Mouse (Mus musculus) left cerebral cortex, adult 9 months (tissue): ENCODE measurements around the gene Vps39.

Experiments used
- DNase-seq, 2 experiments: peaks; one replicate each; pipeline ENCODE4 v3.0.0; 2022; ENCODE audit warnings: low spot score in 2 of 2

Gene Vps39

DNA sequence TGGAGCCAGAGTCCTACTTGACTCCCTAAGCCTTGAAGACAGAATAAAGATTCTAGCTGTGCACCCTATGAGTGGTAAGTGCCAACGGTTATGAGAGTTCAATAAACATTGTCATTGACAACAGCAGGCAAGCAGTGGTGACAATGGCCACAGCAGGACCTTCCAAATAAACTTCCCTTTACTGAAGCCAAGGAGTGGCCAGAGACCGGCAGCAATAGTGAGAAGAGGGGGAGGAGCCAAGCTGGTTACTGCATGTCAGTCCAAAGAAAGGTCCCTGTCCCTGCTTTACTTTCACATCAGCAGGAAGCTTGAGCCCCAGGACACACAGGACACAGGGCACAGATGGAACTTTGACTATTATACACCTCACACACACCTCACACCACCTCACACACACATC, 56.8 kb downstream of the Vps39 start:
- DNase-seq, result no peak

DNA sequence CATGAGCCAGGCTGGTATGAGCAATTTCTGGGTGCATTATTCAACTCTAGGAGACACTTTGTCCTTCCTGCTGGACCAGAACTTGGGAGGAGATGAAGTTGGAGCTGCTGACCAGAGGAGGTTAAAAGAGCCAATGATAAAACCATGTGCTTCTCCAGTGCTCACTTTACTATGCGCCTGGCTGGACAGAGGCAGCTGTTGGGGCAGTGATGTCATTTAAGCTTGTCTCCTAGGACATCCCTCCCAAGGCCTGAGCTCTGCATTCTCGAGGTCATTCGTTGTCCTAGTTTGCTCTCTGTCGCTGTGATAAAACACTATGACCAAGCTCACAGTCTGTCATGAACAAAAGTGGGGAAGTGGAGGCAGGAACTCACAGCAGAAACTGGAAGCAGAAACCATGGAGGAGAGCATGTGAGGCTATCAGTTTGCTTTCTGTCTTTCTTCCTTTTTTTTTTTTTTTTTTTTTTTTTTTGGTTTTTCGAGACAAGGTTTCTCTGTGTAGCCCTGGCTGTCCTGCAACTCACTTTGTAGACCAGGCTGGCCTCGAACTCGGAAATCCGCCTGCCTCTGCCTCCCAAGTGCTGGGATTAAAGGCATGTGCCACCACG, 61.4 kb downstream of the Vps39 start:
- no peak for DNase-seq

DNA sequence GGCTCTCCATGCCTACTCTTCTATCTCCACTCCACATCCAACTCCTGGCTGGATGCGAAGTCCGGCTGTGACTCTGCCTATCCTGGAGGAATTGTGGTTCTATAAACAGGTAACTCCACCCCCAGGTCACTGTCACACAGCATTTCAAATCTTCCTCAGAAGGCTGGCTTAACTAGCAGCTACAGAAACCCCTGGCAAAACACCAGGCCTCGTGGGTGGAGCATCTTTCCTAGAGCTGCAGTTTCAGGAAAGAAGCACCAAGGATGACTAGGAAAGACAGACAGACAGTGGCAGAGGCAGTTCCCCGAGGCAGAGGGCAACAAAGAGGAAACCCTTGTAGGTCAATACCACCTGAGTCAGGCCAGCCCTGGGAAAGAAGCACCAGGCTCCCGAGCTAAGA, 63.9 kb downstream of the Vps39 start, which contains the start of gene Pla2g4d:
Gene Pla2g4d, minus strand, starts transcription at position 203 of the 400 bp plus-strand sequence.
- DNase-seq, result peak in 1 of 2 experiments; percentile 26

DNA sequence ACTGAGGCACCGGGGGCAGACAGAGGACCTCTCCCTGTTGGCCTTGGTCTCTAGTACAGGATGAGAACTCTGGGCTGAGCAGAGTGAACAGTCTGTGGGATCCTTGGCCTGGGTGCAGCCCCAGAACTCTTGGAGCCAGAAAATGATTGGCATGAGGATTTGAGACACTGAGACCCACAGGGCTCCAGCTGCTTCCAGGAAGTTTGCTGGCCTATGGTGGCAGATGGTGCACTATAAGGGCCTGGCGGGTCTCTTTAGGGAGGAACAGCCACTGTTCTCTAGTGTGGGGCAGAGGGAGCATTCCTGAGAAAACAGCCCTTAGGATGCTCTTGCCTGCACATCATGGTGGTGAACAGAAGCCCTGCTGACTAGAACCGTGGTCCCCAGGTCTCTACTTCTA, 64.5 kb downstream of the Vps39 start:
- no peak for DNase-seq

DNA sequence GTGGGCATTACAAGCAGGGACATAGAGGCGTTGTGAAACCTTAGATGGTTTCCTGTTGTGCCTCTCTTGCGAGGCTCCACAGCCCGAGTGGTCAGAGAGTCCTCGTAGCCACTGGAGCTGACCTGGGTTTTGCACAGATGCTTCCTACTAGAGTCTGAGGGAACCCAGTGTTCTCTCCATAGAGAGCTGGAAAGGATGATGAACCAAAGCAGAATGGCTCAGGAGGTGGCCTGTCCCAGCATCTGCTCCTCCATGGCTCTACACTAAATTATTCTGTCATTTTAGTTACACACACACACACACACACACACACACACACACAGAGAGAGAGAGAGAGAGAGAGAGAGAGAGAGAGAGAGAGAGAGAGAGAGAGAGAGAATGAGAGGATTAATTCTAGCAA, 67.3 kb downstream of the Vps39 start:
- no peak for DNase-seq

DNA sequence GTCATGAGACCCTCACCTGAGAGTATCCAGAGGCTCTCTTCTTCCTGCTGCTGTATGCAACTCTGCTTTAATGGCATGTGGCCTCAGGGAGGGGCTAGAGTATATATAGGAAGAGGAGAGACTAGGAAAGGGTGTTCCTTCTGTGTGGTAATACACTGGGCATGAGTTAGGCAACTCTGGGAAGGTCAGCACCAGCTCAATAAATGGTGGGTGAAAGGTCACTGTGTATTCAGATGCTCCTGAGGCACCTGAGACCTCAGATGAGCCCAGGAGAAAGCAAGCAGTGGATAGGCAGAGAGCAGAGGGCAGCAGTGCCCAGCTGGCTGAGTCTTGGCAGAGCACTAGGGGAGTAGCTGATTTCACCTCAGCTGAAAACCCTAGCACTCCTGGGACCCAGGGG, 68.2 kb downstream of the Vps39 start:
- DNase-seq, result no peak

DNA sequence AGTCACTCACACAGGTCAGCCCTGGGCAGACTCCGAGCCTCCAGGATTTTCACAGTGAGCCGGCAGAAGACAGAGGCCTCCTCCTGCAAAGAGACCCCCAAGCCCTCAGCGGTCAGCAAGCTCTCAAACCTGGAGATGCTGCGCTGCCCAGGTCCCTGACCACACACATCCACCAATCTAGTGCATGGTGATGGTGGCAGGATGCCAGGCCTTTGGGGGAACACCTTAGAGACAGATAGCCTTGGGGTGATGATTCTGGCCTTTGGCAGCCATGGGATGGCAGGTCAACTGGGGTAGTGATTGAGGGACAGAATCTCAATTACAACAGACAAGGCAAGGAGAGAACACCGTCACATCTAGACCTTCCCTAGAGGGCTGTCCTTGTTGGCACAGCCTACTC, 68.8 kb downstream of the Vps39 start:
- DNase-seq, result no peak

DNA sequence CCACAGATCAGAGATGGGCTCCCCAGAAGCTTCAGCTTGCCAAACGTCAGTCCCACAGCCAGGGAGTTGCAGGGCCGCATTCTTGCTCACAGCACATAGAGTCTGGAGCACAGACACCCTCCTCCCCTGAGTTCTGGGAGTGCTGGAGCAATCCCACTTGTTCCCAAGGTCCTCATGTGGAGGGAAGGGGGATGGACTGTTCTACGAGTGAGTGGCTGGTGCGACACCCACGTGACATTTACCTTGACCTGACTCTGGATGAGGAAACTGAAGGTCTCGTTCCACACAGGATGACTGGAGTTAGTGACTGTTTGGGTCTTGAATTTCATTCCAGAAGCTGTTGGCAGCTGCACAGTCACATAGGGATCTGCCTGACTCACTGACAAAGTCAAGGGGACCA, 69.4 kb downstream of the Vps39 start:
- DNase-seq, result no peak

DNA sequence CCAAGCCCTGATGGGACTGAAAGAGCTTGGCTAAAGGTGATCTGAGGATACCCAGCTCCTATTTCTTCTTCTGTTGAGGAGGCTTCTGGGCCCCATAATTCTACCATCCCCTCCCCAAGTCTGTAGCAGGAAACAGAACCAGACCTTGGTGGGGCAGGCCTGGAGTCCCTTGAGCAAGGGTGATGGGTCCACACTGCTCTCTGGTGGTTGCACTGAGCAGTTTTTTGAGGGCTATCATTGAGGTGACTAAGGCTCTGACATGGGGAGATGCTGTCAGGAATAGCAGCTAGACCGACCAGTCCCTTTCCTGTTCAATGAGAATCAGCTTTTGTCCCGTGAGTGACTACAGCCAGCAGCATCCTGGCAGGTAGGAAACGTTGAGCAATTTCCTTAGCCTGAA, 71.7 kb downstream of the Vps39 start:
- no peak for DNase-seq

DNA sequence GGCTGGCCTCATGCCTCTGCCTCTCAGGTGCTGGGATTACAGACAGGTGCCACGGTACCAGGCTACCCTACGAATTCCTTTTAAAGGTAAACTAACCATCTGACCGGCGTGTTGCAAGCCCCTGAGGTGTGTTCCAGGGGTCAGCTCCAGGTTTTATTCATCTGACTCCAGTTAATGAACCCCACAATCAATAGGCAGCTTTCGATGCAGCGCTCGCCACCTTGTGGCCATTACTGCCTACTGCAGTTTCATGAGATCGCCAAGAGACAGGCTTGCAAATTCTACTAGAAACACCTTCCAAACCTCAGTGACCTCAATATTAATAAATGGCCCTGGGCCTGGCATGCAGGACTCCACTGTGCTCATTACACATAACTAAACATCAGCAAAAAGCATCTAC, 73.0 kb downstream of the Vps39 start:
- peak in 1 of 2 experiments; percentile 72 for DNase-seq

DNA sequence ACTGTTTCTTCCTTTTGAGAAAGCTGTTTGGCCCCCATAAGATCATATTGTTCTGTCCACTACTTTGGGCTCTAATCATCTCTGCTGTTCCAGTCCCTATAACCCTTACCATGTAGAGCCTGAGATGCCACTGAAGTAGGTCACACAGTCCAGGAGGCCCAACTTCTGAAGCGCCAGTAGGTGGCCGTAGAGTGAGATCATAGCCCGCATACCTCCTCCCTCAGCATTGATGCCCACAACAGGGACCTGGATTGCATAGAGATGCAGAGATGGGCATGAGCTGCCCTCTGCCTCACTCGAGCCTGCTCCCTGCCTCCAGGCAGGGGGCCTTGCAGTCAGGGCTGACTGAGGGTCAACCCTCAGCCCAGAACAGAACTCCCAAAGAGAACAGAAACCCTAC, 76.0 kb downstream of the Vps39 start:
- no peak for DNase-seq

DNA sequence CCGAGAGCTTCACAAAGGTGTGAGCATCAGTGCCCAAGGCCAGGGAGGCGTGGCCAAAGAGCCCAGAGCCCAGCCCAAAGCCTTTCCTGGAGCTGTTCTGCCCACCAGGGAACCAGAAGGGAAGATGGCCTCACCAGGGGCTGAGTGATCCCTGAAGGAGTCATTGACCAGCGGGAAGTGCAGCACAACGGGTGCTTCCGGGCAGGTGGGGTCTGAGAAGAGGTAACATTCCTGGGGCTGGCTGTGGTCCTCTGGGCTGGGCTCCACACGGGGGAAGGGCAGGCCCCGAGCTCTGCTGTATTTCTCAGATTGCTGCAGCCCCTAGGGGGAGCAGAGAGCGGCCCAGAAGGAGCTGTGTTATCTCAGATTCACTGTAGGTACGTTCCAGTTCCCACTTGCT, 84.3 kb downstream of the Vps39 start:
- no peak for DNase-seq
